Mouse (Mus musculus): ENCODE measurements at regions not wholly inside any gene's neighbourhood (a gene's known extent, or its start where the extent isn't known, plus 50 kb on each side); places are given as distances from the start of the nearest gene placed in this dataset.

- no peak for DNase-seq (ENCODE audit: low read depth, low spot score)
Observed at GRCm38 (mm10) chr10:37380024-37380423, 241.3 kb upstream of the Marcks start.

- peak; percentile 72 for DNase-seq (ENCODE audit: low read depth, low spot score)
Observed at GRCm38 (mm10) chr10:37378002-37378702, 239.4 kb upstream of the Marcks start.

GRCm38 (mm10) chr10:37377258-37378001 lies 238.7 kb upstream of the Marcks start:
- DNase-seq (ENCODE audit: low read depth, low spot score): no peak

- no peak for DNase-seq (ENCODE audit: low read depth, low spot score)
Observed at GRCm38 (mm10) chr10:37376172-37376571, 237.5 kb upstream of the Marcks start.

GRCm38 (mm10) chr10:37375648-37376047 lies 236.9 kb upstream of the Marcks start:
- no peak for DNase-seq (ENCODE audit: low read depth, low spot score)

GRCm38 (mm10) chr10:37368997-37369679 lies 230.4 kb upstream of the Marcks start:
- DNase-seq (ENCODE audit: low read depth, low spot score): no peak

GRCm38 (mm10) chr10:37367796-37368195 lies 229.1 kb upstream of the Marcks start:
- DNase-seq (ENCODE audit: low read depth, low spot score): no peak

- no peak for DNase-seq (ENCODE audit: low read depth, low spot score)
Observed at GRCm38 (mm10) chr10:37364506-37364905, 225.8 kb upstream of the Marcks start.

GRCm38 (mm10) chr10:37360985-37361384 lies 222.3 kb upstream of the Marcks start:
- DNase-seq (ENCODE audit: low read depth, low spot score): no peak

- no peak for DNase-seq (ENCODE audit: low read depth, low spot score)
Observed at GRCm38 (mm10) chr10:37358900-37359299, 220.2 kb upstream of the Marcks start.

GRCm38 (mm10) chr10:37358334-37358733 lies 219.6 kb upstream of the Marcks start:
- no peak for DNase-seq (ENCODE audit: low read depth, low spot score)

GRCm38 (mm10) chr10:37357304-37358060 lies 218.8 kb upstream of the Marcks start:
- DNase-seq (ENCODE audit: low read depth, low spot score): no peak

GRCm38 (mm10) chr10:37349261-37349660 lies 210.5 kb upstream of the Marcks start:
- no peak for DNase-seq (ENCODE audit: low read depth, low spot score)

- no peak for DNase-seq (ENCODE audit: low read depth, low spot score)
Observed at GRCm38 (mm10) chr10:37348416-37348815, 209.7 kb upstream of the Marcks start.

- no peak for DNase-seq (ENCODE audit: low read depth, low spot score)
Observed at GRCm38 (mm10) chr10:37347661-37348060, 208.9 kb upstream of the Marcks start.

- DNase-seq (ENCODE audit: low read depth, low spot score): no peak
Observed at GRCm38 (mm10) chr10:37342675-37343074, 204.0 kb upstream of the Marcks start.

- DNase-seq (ENCODE audit: low read depth, low spot score): no peak
Observed at GRCm38 (mm10) chr10:37339658-37340057, 200.9 kb upstream of the Marcks start.

GRCm38 (mm10) chr10:37338073-37338912 lies 199.6 kb upstream of the Marcks start:
- no peak for DNase-seq (ENCODE audit: low read depth, low spot score)

GRCm38 (mm10) chr10:37337172-37337620 lies 198.5 kb upstream of the Marcks start:
- peak; percentile 14 for DNase-seq (ENCODE audit: low read depth, low spot score)

GRCm38 (mm10) chr10:37335148-37335547 lies 196.4 kb upstream of the Marcks start:
- no peak for DNase-seq (ENCODE audit: low read depth, low spot score)

- DNase-seq (ENCODE audit: low read depth, low spot score): no peak
Observed at GRCm38 (mm10) chr10:37326168-37326534, 187.4 kb upstream of the Marcks start.
